Mouse (Mus musculus) kidney, postnatal 0 days (tissue): ENCODE results near the gene 2700049A03Rik. TPM values are rescaled to one million over a fixed set of nuclear protein-coding genes. Genes with fewer than 3 reads are reported as not detected.

Experiments
- ATAC-seq: fragments of 200-750 bp; cut with Nextera tagmentation; replicated peaks from 2 replicates; pipeline ENCODE4 v1.8.0; 2017; ENCODE audit warnings: low read depth, moderate number of reproducible peaks, moderate TSS enrichment, moderate library complexity; ENCODE audit not compliant: low FRiP score
- DNase-seq: peaks from one replicate; pipeline ENCODE4 v3.0.0-alpha.2; 2016; ENCODE audit warnings: low spot score
- H3K27ac ChIP-seq: fragments of 300-500 bp; sonication (generic); 2 replicates; pipeline ENCODE4 v1.5.1; 2014; ENCODE audit warnings: mild to moderate bottlenecking
- H3K27me3 ChIP-seq: fragments of 300-500 bp; sonication (generic); 2 replicates; pipeline ENCODE4 v1.6.1; 2014; ENCODE audit warnings: low read length, mixed read lengths; ENCODE audit not compliant: insufficient read depth
- H3K36me3 ChIP-seq: fragments of 300-500 bp; sonication (generic); 2 replicates; pipeline ENCODE4 v1.6.1; 2014; ENCODE audit warnings: low read length, mixed read lengths; ENCODE audit not compliant: insufficient read depth
- H3K4me1 ChIP-seq: fragments of 300-500 bp; sonication (generic); replicated peaks from 2 replicates; pipeline ENCODE4 v1.6.1; 2014; ENCODE audit warnings: antibody characterized with exemption, low read length, mixed read lengths; ENCODE audit not compliant: insufficient read depth
- H3K4me2 ChIP-seq: fragments of 300-500 bp; sonication (generic); 2 replicates; pipeline ENCODE4 v1.6.1; 2014; ENCODE audit warnings: mild to moderate bottlenecking, low read length, moderate library complexity, mixed read lengths
- H3K4me3 ChIP-seq: fragments of 300-500 bp; sonication (generic); replicated peaks from 2 replicates; pipeline ENCODE4 v1.5.1; 2014; ENCODE audit warnings: low read depth, low read length
- H3K9ac ChIP-seq: fragments of 300-500 bp; sonication (generic); 2 replicates; pipeline ENCODE4 v1.6.1; 2014; ENCODE audit warnings: low read depth, low read length
- H3K9me3 ChIP-seq: fragments of 300-500 bp; sonication (generic); replicated peaks from 2 replicates; pipeline ENCODE4 v1.6.1; 2016; ENCODE audit warnings: low read length, inconsistent platforms, mixed read lengths
- CTCF ChIP-seq: IDR thresholded peaks from 2 replicates; pipeline ENCODE4 v1.5.1; 2016; ENCODE audit warnings: antibody characterized with exemption, low read depth, mild to moderate bottlenecking, moderate library complexity
- WGBS: fragments of 180-500 bp; shearing (Covaris S2); extraction: QIAGEN DNeasy Blood & Tissue Kit; methylation state at CpG from one replicate; pipeline ENCODE4 v1.1.7; 2014; 5-methylcytosine and 5-hydroxymethylcytosine counted together
- polyA plus RNA-seq: library from polyadenylated mRNA; unstranded; fragments of >200 nt; fragmentation: Nextera tagmentation; extraction: Ambion mirVana; gene quantifications from 2 replicates; pipeline ENCODE4 v1.2.1, GENCODE M21; 2015

2700049A03Rik gene
- polyA plus RNA-seq, 1 experiment from 2014 or later, result 10.7 TPM

GRCm38 (mm10) chr12:71157974-71158373 is 21.3 kb downstream of the 2700049A03Rik start:
- no peaks in the 10 kb centered on the region for H3K27me3 ChIP-seq
- peaks cover 43% of the 10 kb centered on the region for H3K36me3 ChIP-seq
- H3K27ac ChIP-seq, result no peak overlapping the region
- 93% methylated on average over 6 of the region's 6 CpGs for WGBS
- no peak overlapping the region for H3K4me3 ChIP-seq
- TF ChIP-seq CTCF, result no peak
- DNase-seq (no peak), ATAC-seq (no peak)
- no peaks in the 10 kb centered on the region for H3K9me3 ChIP-seq
- no peak overlapping the region for H3K9ac ChIP-seq
- no peaks in the 10 kb centered on the region for H3K4me1 ChIP-seq
- no peak overlapping the region for H3K4me2 ChIP-seq

GRCm38 (mm10) chr12:71164410-71164809 is 27.8 kb downstream of the 2700049A03Rik start:
- Histone ChIP-seq H3K4me2 (no peak overlapping the region), H3K9me3 (no peaks in the 10 kb centered on the region), H3K4me1 (no peaks in the 10 kb centered on the region), H3K4me3 (no peak overlapping the region), H3K36me3 (peaks cover 22% of the 10 kb centered on the region), H3K27me3 (no peaks in the 10 kb centered on the region), H3K27ac (no peak overlapping the region), H3K9ac (no peak overlapping the region)
- WGBS, result 95% methylated on average over 9 of the region's 9 CpGs
- DNase-seq (no peak), ATAC-seq (no peak)
- TF ChIP-seq CTCF, result no peak

- H3K9me3 ChIP-seq, result no peaks in the 10 kb centered on the region
- H3K27me3 ChIP-seq, result no peaks in the 10 kb centered on the region
- H3K9ac ChIP-seq, result no peak overlapping the region
- H3K36me3 ChIP-seq, result peaks cover 22% of the 10 kb centered on the region; the same call in 1 of the 2 replicates
- ATAC-seq (no peak), DNase-seq (no peak)
- H3K27ac ChIP-seq, result no peak overlapping the region
- H3K4me2 ChIP-seq, result no peak overlapping the region
- no peaks in the 10 kb centered on the region for H3K4me1 ChIP-seq
- WGBS, result 78% methylated on average over 1 of the region's 1 CpGs
- H3K4me3 ChIP-seq, result no peak overlapping the region
- no peak for TF ChIP-seq CTCF
These were observed 33.3 kb downstream of the 2700049A03Rik start for GRCm38 (mm10) chr12:71169911-71170310.

GRCm38 (mm10) chr12:71183736-71184135 is 47.1 kb downstream of the 2700049A03Rik start:
- TF ChIP-seq CTCF, result no peak
- no peaks in the 10 kb centered on the region for H3K9me3 ChIP-seq
- H3K27ac ChIP-seq, result no peak overlapping the region
- peaks cover 27% of the 10 kb centered on the region for H3K36me3 ChIP-seq
- 95% methylated on average over 3 of the region's 3 CpGs for WGBS
- no peaks in the 10 kb centered on the region for H3K27me3 ChIP-seq
- no peak overlapping the region for H3K4me3 ChIP-seq
- H3K9ac ChIP-seq, result no peak overlapping the region
- no peaks in the 10 kb centered on the region for H3K4me1 ChIP-seq
- H3K4me2 ChIP-seq, result no peak overlapping the region
- no peak for ATAC-seq
- no peak for DNase-seq

- no peak for DNase-seq
- ATAC-seq, result no peak
- Histone ChIP-seq H3K27me3 (no peaks in the 10 kb centered on the region), H3K4me3 (no peak overlapping the region), H3K4me2 (no peak overlapping the region), H3K9ac (no peak overlapping the region), H3K27ac (no peak overlapping the region), H3K9me3 (no peaks in the 10 kb centered on the region), H3K4me1 (no peaks in the 10 kb centered on the region), H3K36me3 (peaks cover 29% of the 10 kb centered on the region)
- 97% methylated on average over 4 of the region's 4 CpGs for WGBS
- TF ChIP-seq CTCF, result no peak
These were observed 47.7 kb downstream of the 2700049A03Rik start for GRCm38 (mm10) chr12:71184396-71184795.

GRCm38 (mm10) chr12:71192705-71193104 is 56.1 kb downstream of the 2700049A03Rik start:
- Histone ChIP-seq H3K9ac (no peak overlapping the region), H3K27me3 (no peaks in the 10 kb centered on the region), H3K36me3 (peaks cover 31% of the 10 kb centered on the region), H3K4me2 (no peak overlapping the region), H3K27ac (no peak overlapping the region), H3K9me3 (no peaks in the 10 kb centered on the region), H3K4me3 (no peak overlapping the region), H3K4me1 (no peaks in the 10 kb centered on the region)
- DNase-seq (no peak), ATAC-seq (no peak)
- no peak for TF ChIP-seq CTCF
- 75% methylated on average over 8 of the region's 8 CpGs for WGBS

GRCm38 (mm10) chr12:71197671-71198070 is 61.0 kb downstream of the 2700049A03Rik start:
- Histone ChIP-seq H3K4me1 (peaks cover 4% of the 10 kb centered on the region; the same call in 1 of the 2 replicates), H3K4me2 (no peak overlapping the region), H3K9me3 (no peaks in the 10 kb centered on the region), H3K36me3 (0 out of 2 replicates have a peak, but pooled peaks cover 4% of the 10 kb centered on the region), H3K27me3 (no peaks in the 10 kb centered on the region), H3K9ac (no peak overlapping the region), H3K4me3 (no peak overlapping the region), H3K27ac (no peak overlapping the region)
- DNase-seq (peak; percentile 81), ATAC-seq (no peak)
- TF ChIP-seq CTCF, result peak; percentile 82
- 55% methylated on average over 3 of the region's 3 CpGs for WGBS
